Mouse (Mus musculus) adipocyte (in vitro differentiated cells): ENCODE measurements at regions not wholly inside any gene's neighbourhood (a gene's known extent, or its start where the extent isn't known, plus 50 kb on each side); places are given as distances from the start of the nearest gene placed in this dataset.

Experiments used
- DNase-seq: peaks from one replicate; pipeline ENCODE4 v3.0.0-alpha.2; 2016; ENCODE audit warnings: low spot score

- DNase-seq: no peak
Measured at GRCm38 (mm10) chr6:139391307-139391706, 110.5 kb downstream of the Rergl start.

GRCm38 (mm10) chr6:139350939-139351338 lies 150.8 kb downstream of the Rergl start:
- no peak for DNase-seq

GRCm38 (mm10) chr6:139325226-139325625 lies 176.6 kb downstream of the Rergl start:
- DNase-seq: no peak

- no peak for DNase-seq
Measured at GRCm38 (mm10) chr6:139307651-139308050, 194.1 kb downstream of the Rergl start.

- DNase-seq: no peak
Measured at GRCm38 (mm10) chr6:139304306-139304705, 197.5 kb downstream of the Rergl start.

- DNase-seq: no peak
Measured at GRCm38 (mm10) chr6:139295701-139296100, 206.1 kb downstream of the Rergl start.

GRCm38 (mm10) chr6:139279093-139279492 lies 222.7 kb downstream of the Rergl start:
- no peak for DNase-seq

GRCm38 (mm10) chr6:139275512-139275911 lies 226.3 kb downstream of the Rergl start:
- DNase-seq: no peak

GRCm38 (mm10) chr6:139253704-139254103 lies 248.1 kb downstream of the Rergl start:
- no peak for DNase-seq

- peak; percentile 46 for DNase-seq
Measured at GRCm38 (mm10) chr6:139248920-139249547, 252.7 kb downstream of the Rergl start.

GRCm38 (mm10) chr6:139226127-139226526 lies 275.6 kb downstream of the Rergl start:
- no peak for DNase-seq

GRCm38 (mm10) chr6:139214488-139214887 lies 287.3 kb downstream of the Rergl start:
- no peak for DNase-seq

- no peak for DNase-seq
Measured at GRCm38 (mm10) chr6:139210256-139210655, 291.5 kb downstream of the Rergl start.

- no peak for DNase-seq
Measured at GRCm38 (mm10) chr6:139198601-139199000, 303.2 kb downstream of the Rergl start.

GRCm38 (mm10) chr6:139186431-139186830 lies 315.3 kb downstream of the Rergl start:
- no peak for DNase-seq

- no peak for DNase-seq
Measured at GRCm38 (mm10) chr6:139160352-139160751, 341.4 kb downstream of the Rergl start.

- no peak for DNase-seq
Measured at GRCm38 (mm10) chr6:139159741-139160140, 342.0 kb downstream of the Rergl start.

GRCm38 (mm10) chr6:139154802-139155201 lies 347.0 kb downstream of the Rergl start:
- DNase-seq: no peak

GRCm38 (mm10) chr6:139135693-139136092 lies 366.1 kb downstream of the Rergl start:
- no peak for DNase-seq

- DNase-seq: no peak
Measured at GRCm38 (mm10) chr6:139132083-139132679, 369.6 kb downstream of the Rergl start.

GRCm38 (mm10) chr6:139108263-139108662 lies 393.5 kb downstream of the Rergl start:
- DNase-seq: no peak

- no peak for DNase-seq
Measured at GRCm38 (mm10) chr6:139103397-139103796, 398.4 kb downstream of the Rergl start.

GRCm38 (mm10) chr6:139099273-139099672 lies 402.5 kb downstream of the Rergl start:
- DNase-seq: no peak

- no peak for DNase-seq
Measured at GRCm38 (mm10) chr6:139075433-139075832, 417.1 kb upstream of the Igbp1b start.
